Mouse (Mus musculus): Measurements from ENCODE around the gene Zfp689. TPM values are rescaled to one million over a fixed set of nuclear protein-coding genes. Genes with fewer than 3 reads are reported as not detected.
"Not testable (repeated sequence)": the region's sequence is repeated elsewhere in the genome, so short reads cannot be mapped to it uniquely, and the experiment has no call there.

The Zfp689 gene
- total RNA-seq (2021): 1 to 10 TPM; 6.0 to 6.5 TPM
- long read RNA-seq, transcript Zfp689-201 (3 exons, 3,621 nt): major isoform, 7 of 9 reads
- long read RNA-seq, partial matches to known transcripts: 0 of 9 reads
- long read RNA-seq, other reads (novel, unspliced or antisense): 2 of 9 reads

DNA sequence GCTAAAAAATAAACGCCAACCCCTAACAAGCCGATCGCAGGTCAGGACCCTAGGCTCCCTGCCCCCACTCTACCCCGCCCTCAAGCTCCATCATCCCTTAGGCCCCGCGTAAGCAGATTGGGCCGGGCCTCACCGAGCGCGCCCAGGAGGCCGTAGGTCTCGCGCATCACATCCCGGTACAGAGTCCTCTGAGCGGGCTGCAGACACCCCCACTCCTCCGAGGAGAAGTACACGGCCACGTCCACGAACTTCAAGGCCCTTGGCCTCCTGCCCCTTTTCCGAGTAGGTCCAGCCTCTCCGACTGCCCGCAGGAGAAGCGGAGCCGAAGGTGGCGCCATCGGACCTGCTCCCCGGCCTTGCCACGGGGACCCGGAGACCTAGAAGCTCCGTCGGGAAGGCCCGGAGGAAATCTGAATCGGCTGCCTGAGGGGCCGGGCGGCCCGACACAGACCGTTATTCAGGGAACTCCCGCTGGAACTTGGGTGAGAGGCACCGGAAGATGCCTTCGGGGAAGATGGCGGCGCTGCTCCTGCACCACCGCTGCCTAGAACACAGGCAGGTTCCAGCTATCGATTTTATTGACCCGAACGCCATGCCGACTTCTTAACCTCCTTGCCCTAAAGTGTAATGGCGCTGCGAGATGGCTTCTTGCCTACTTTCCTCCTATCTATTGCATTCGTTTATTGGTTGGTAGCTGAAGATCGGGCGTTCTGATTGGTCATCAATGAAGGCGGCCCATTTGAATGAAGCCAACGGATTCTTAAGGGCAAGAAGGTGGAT is at the start of gene Zfp689:
Gene Zfp689 (minus strand): TSS at position 638 of the 780 bp plus-strand sequence.
- peak; percentile 87 to 98 for DNase-seq (ENCODE audit: low spot score in 2 of 2)

DNA sequence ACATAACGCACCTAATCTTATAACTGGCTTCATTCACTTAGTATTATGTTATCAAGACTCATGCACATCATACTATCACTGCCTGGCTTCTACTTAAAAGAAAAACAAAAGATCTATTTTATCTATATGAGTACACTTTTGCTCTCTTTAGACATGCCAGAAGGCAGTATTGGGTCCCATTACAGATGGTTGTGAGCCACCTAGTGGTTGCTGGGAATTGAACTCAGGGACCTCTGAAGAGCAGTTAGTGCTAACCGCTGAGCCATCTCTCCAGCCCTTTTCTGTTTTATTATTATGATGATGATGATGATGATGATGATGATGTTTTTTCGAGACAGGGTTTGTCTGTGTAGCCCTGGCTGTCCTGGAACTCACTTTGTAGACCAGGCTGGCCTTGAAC is 49.4 kb upstream of the Zfp689 start:
- DNase-seq (ENCODE audit: low spot score in 2 of 2): peak in 1 of 2 experiments; percentile 54

DNA sequence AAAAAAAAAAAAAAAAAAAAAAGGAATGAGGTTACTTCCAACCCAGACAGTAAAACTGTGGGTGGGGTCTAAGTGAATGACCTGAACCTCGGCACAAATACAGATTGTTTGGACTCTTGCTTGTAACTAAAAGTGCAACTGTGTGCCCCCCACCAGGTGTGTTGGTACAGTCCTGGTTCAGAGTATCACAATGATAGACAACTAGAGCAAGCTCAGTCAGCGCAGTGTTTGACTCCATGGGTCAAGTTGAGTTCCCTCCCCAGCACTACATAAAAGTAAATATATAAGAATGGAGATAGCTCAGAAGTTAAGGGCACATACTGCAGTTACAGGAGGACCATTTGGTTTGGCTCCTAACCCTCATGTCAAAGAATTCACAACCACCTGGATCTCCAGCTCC is 48.4 kb upstream of the Zfp689 start:
- no peak for DNase-seq (ENCODE audit: low spot score in 2 of 2)

DNA sequence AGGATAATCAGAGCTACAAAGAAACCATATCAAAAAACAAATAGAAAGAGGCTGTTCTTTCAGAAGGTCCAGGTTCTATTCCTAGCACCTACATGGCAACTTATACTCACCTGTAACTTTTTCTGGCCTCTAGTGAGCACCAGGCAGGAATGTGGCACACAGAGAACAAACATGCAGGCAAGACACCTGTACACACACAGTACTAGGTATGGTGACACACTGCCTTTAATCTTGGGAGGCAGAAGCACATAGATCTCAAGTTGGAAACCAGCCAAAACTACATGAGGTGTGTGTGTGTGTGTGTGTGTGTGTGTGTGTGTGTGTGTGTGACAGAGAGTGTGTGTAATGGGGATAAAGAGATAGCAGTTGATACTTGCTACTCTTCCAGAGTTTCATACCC is 45.7 kb upstream of the Zfp689 start:
- no peak for DNase-seq (ENCODE audit: low spot score in 2 of 2)

DNA sequence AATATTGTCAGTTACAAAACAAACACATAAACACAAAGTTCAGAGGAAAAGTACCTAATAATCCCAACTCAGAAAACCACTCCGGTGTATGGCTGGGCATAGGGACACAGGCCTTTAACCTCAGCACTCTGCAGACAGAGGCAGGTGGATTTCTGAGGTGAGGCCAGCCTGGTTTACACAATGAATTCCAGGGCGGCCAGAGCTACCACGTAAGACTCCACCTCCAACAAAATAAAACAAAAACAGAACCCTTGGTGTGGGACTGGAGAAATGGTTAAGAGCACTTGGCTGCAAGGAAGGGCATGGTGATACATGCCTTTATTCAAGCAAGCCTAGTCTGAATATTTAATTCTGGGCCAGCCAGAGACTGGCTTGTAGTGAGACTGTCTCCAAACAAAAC is 42.9 kb upstream of the Zfp689 start:
- no peak for DNase-seq (ENCODE audit: low spot score in 2 of 2)

DNA sequence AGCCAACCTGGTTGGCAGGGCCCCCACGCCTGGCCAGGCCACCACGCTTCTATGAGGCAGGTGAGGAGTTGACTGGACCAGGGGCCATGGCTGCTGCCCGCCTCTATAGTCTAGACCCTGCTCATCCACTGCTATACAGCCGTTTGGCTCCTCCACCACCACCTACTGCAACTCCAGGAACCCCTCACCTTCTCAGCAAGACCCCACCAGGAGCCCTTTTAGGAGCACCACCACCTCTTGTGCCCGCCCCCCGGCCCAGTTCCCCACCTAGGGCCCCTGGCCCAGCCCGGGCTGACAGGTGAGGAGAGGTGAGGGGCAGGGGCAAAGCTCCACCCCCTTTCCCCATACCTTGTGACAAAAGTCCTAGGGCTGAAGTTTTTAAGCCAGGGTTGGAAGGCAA is 41.0 kb upstream of the Zfp689 start:
- DNase-seq (ENCODE audit: low spot score in 2 of 2): no peak

DNA sequence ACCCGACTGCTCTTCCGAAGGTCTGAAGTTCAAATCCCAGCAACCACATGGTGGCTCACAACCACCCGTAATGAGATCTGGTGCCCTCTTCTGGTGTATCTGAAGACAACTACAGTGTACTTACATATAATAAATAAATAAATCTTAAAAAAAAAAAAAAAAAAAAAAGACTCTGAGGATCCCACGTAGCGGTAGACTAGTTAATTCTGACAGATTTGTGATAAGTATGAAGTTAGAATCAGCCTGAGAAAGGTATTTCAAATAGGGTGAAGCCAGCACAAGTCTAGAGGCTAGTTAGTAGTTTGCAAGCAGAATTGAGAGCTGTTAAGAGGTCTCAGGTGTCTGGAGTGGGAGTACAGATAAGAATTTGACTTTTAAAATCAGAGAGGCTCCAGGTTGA is 39.4 kb upstream of the Zfp689 start:
- not testable (repeated sequence) for DNase-seq (ENCODE audit: low spot score in 2 of 2)

DNA sequence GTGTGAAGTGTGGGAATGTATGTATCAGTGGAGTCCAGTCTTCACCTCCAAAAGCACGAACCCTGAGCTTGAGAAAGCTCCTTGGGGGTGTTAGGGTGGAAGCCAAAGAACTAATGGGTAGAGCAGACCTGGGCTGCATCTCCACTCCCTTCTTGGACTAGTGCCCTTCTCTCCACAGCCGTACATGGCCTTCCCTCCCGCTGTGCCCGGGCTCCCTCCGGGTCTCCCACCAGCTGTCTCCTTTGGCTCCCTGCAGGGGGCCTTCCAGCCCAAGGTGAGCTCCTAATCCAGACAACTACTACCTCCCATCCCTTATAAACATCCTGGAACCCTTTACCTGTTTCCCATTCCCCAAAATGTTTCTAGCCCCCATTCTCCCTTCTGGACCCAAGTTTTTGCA is 36.5 kb upstream of the Zfp689 start:
- DNase-seq (ENCODE audit: low spot score in 2 of 2): no peak

DNA sequence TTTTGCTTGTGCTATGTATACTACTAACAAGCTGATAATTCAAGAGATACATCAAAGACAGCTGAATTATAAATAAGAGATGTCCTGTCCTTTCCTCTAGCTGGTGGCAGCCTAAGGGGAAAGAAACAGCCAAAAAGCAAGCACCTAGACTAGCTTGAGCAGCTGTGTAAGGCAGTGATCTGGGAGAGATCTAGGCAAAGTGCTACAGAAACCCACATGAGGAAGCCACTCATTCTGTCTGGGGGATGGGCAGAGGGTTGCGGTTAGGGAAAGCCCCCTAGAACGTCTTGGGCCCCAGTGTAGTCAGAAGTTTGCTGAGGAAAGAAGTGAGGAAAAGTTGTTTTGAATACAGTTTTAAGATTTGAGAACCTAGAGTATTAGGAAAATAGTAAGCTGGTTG is 31.4 kb upstream of the Zfp689 start:
- DNase-seq (ENCODE audit: low spot score in 2 of 2): no peak

DNA sequence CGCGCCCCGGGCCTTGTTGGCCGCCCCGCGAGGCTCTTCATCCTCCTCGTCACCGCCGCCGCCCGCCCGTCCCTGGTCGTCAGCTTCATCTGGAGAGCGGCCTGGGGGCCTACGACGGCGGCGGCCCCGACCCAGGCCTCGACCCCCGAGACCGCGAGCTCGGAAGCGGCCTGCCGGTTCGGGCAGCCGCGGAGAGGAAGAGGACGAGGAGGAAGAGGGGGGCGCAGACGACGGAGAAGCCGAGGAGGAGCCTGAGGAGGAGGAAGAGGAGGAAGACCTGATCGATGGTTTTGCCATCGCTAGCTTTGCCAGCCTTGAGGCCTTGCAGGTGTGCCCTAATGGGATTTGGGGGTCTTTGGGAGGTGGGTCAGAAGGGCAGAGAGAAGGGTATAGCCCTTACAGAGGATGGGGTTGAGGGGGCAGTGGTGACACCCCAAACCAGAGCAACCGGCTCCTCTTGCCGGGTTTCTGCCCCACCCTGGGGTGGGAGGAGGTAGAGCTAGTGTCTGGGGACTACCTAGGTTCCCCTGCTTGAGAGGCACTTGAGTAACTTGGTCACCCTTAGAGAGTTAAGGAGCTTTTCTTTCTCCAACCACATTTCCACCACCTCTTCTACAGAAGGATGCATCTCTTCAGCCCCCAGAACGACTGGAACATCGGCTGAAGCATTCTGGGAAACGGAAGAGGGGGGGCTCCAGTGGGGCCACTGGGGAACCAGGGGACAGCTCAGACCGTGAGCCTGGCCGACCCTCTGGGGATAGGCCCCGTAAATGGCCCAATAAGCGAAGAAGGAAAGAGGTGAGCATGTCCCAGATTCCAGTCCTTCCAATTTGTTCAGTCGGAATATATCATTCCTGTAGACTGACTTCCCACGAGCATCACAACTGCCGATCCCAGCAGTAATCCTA is 30.6 kb upstream of the Zfp689 start:
- no peak for DNase-seq (ENCODE audit: low spot score in 2 of 2)

DNA sequence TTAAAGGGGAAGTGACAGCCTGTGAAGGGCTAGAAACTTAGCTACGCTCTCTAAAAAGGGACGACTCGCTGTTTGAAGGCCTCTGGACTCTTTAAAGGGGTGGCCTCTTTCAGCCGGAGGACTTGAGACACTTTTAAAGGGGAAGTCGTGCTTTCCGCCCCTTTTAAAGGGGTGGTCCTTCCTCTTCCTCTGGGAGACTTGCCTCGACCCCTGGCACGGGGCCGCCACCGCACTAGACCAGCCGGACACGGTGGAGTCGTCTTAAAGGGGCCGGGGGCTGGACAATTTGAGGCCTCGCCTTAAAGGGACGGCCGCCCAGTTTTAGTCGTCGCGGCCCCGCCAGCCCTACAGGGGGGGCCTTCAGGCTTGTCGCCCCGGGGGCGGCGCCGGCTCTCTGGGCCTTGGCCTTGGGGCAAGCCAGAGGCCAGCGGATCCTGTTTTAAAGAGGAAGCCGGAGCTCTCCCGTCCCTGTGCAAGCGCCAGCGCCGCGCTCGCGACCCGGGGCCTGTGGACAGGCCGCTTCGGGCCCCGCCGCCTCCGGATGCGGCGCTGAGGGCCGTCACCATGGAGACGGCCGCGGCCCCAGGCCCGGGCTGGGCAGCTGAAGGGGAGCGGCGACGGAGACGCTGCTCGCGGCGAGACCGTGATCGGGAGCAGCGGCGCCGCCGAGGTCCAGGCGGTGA is 29.8 kb upstream of the Zfp689 start, which contains the start of gene Fbrs:
Gene Fbrs (plus strand): TSS at position 565 of the 683 bp plus-strand sequence.
- peak; percentile 88 to 95 for DNase-seq (ENCODE audit: low spot score in 2 of 2)

DNA sequence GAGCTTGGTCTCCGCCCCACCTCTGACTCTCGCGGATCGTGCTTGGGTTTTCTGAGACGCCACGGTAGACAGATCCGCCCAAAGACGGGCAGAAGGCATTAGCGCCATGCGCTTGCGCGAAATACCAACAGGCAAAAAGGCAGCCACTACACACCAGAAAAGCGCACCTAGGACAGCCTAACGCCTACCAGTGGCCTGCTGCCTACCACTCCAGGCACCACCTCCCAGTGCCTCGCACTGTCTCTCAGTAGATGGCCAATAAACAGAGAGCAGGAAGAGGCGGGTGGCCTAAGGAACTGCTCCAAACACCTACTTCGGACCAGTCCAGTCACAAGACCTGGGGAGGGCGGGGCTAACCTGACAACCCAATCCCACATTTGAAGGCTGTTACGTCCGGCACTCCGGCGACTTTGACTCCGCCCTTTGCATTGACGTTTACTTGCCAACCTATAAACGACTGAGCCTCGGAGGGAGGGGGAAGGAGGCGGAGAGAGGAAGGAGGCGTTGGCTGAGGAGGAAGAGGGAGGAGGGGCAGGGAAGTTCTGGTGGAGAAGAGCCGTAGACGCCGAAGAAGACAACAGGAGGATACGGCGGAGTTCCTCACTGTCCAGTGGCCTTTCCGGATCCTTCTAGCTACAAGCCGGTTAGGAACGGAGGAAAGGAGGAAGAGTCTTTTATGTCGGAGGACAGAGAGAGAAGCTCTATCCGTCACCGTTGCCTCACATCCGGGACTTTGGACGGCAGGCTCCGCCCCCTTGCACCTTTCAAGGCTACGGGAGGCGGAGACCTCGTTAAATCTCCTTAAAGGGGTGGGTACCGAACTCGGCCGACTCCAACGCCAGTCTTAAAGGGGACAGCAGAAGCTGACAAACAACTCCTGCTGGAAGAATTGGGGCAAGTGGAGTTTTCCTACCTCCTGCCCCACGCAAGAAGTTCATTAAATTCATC is 29.0 kb upstream of the Zfp689 start:
- peak; percentile 99 to 100 for DNase-seq (ENCODE audit: low spot score in 2 of 2)

DNA sequence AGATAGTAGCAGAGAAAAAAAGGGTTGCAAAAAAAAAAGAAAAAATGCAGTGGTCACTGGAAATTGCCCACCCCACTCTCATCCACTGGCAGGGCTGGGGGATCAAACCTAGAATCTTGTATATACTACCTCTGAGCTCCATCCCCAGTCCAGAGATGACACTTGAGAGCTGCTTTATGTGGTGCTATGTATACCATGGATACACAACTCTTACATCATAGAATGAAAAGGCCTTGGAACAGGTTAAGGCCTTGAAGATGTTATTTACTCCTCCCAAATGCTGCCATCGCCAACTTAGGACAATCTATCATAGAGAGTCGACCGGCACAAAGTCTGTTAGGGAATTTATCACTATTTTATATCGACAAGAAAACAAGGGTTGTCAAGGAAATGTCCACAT is 27.9 kb upstream of the Zfp689 start:
- DNase-seq (ENCODE audit: low spot score in 2 of 2): no peak

DNA sequence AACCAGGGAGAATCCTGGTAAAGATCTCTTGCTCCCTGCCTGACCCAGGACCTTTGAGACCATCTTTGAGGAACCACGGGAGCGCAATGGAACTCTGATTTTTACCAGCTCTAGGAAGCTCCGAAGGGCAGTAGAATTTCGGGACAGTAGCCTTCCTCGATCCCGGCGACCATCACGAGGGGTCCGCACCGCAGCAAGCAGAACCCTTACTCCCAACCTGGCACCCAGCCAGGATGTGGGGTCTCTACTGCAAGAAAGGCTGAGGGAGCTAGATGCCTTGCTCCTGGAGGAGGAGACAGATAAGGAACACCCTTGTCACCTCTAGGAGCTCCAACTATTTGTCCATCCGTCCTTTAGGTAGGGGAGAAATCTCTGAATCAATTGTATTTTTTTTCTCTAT is 27.4 kb upstream of the Zfp689 start:
- no peak for DNase-seq (ENCODE audit: low spot score in 2 of 2)

DNA sequence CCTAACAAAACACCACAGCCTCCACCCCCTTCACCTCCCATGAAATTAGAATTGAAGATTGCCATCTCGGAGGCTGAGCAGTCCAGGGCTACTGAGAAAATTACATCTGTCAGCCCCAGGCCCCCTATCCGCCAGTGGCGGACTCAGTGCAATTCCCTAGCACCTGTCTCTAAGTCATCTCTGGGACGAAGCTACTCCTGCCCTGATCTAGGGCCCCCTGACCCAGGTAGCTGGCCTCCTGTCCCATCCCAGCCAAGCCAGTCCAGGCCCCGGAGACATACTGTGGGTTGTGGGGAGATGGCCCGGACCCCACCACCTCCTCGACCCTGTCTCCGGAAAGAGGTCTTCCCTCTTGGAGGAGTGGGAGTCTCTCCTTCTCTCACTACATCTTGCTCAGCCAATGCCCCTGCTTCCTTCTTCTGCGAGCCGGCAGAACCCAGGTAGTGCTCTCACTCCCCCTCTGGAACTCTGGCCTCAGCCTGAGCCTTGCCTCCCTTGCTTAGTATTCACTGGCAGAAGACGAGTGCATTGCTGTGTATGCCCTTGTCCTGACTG is 26.3 kb upstream of the Zfp689 start:
- no peak for DNase-seq (ENCODE audit: low spot score in 2 of 2)

DNA sequence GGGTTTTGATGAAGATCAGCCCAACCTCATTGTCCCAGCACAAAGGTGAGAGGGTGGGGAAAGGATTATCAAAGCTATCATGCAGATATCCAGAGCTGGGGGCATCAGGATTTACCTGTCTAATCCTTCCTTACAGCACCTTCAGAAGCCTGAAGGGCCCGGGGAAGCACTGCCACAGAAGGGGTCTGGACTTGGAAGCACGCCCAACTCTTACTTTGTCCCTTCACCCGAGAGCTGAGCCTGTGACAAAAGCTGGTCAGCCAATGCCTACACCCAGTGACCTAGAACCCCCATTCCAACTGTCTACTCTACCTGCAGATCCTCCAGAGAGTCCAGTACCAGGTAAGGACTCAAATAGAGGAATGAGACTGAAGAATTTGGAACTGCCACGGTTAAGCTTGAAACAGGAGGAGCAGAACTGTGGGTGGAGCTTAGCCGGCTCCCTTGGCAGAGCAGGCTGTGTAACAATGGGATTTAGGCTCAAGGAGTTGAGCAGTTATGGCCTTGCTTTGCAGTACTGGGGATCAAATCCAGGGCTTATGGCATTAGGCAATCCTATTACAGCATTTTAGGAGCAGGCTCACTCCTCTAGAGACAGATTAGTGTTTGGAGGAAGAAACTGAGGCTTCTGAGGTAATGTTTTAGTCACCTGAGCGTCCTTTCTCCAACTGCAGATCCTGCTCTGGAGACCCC is 25.6 kb upstream of the Zfp689 start:
- no peak for DNase-seq (ENCODE audit: low spot score in 2 of 2)

DNA sequence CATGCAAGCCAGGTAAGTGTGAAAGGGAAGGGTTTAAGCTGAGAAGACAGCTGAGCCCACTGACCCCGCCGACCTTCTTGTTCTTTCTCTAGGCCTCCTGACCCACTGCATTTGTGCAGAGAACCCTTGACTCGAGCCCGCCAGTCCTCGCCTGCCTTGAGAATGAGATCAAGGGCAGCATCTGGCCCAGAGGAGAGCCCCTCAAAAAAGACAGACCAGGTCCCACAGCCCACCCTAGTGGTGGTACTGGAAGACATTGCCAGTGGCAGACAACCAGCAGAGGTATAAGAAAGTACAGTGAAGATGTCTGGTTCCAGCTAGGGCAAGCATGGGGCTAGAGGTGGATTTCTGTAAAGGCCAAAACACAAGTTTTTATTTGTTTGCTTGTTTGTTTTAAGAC is 24.7 kb upstream of the Zfp689 start:
- DNase-seq (ENCODE audit: low spot score in 2 of 2): no peak

DNA sequence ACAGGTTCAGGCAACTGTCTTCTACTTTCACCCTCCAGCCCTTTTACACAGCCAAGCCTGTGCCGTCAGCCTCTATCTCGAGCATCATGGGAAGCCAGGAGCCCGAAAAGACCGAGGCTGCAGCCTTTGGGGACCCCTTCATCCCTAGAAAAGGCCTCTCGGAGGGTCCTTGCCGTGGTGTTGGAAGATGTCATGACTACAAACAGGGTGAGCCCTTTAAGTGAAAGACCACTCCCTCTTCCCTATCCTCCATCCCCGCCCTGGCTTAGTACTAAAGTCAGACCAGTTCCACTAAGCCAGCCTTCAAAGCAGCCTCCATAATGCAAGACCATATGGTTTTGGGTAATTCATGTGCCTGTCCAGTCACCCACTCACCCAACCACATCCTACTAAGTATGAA is 23.1 kb upstream of the Zfp689 start:
- DNase-seq (ENCODE audit: low spot score in 2 of 2): peak in 1 of 2 experiments; percentile 39

DNA sequence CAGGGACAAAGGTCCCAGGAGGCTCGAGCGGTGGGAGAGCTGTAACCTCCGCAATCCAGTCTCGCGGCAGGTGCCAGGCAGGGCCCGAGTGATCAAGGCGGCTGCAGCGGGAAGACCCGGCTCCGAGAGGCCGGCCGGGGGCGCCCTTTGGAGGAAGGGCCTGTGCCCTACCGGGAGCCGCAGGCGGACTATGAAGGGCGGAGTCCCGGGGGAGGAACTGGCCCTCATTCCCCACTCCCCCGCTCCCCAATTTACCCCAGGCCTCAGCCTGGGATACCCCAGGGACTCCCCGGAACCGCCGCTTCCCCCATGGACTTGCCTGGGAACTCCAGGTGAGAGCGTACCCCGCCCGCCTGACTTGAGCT is 22.7 kb upstream of the Zfp689 start:
- DNase-seq (ENCODE audit: low spot score in 2 of 2): no peak

All from layer of hippocampus, adult 18-20 months (tissue).